Comparison of ENCODE assay signal across 23 mouse cellular contexts in genomic region chr13:60124456-60124855, GRCm38 (mm10).
"Had no signal": no experiment of that assay in that cellular context is flagged by ENCODE, and none has a peak within 500 bp of the region (broad histone marks: within the 10 kb centered on the region; RNA-seq: fewer than 3 reads in every experiment).

No protein-coding gene starts in this region.

- H3K9ac ChIP-seq: heart, embryonic 13.5 days; heart, embryonic 15.5 days; hindbrain, embryonic 13.5 days; hindbrain, embryonic 15.5 days; intestine, embryonic 15.5 days; limb, embryonic 12.5 days; liver, embryonic 13.5 days; liver, embryonic 15.5 days had no signal

- H3K9me3 ChIP-seq: heart, embryonic 13.5 days; heart, embryonic 15.5 days; hindbrain, embryonic 13.5 days; hindbrain, embryonic 15.5 days; intestine, embryonic 15.5 days; limb, embryonic 12.5 days; liver, embryonic 13.5 days; liver, embryonic 15.5 days had no signal

- ATAC-seq: hindbrain, postnatal 0 days; intestine, embryonic 15.5 days; intestine, postnatal 0 days had no signal

- H3K36me3 ChIP-seq: heart, embryonic 13.5 days; heart, embryonic 15.5 days; hindbrain, embryonic 13.5 days; hindbrain, embryonic 15.5 days; intestine, embryonic 15.5 days; limb, embryonic 12.5 days; liver, embryonic 13.5 days; liver, embryonic 15.5 days had no signal

- H3K27me3 ChIP-seq: heart, embryonic 15.5 days had no signal

- DNase-seq: gastrocnemius, postnatal 14 days; gastrocnemius, postnatal 36 days; heart, adult 18-20 months; heart, postnatal 14 days; heart, postnatal 36 days; kidney, adult 18-20 months; kidney, adult 8-10 months; layer of hippocampus, adult 9-11 months; layer of hippocampus, postnatal 36 days; left cerebral cortex, postnatal 4 days; liver; liver, embryonic 13.5 days had no signal

- H3K4me3 ChIP-seq: heart, embryonic 13.5 days; heart, embryonic 15.5 days; hindbrain, embryonic 13.5 days; hindbrain, embryonic 15.5 days; intestine, embryonic 15.5 days; layer of hippocampus, adult 2 months; limb, embryonic 12.5 days; liver, embryonic 13.5 days; liver, embryonic 15.5 days had no signal

- H3K4me1 ChIP-seq: liver, embryonic 13.5 days; liver, embryonic 15.5 days had no signal

- H3K27ac ChIP-seq: heart, embryonic 13.5 days; heart, embryonic 15.5 days; hindbrain, embryonic 13.5 days; hindbrain, embryonic 15.5 days; hindbrain, postnatal 0 days; intestine, embryonic 15.5 days; layer of hippocampus, adult 2 months; limb, embryonic 12.5 days; liver, embryonic 13.5 days; liver, embryonic 15.5 days had no signal

- H3K4me2 ChIP-seq: heart, embryonic 11.5 days; heart, embryonic 13.5 days; heart, embryonic 15.5 days; hindbrain, embryonic 13.5 days; hindbrain, embryonic 15.5 days; intestine, embryonic 15.5 days; liver, embryonic 13.5 days; liver, embryonic 15.5 days had no signal
